Mouse (Mus musculus) hindbrain, embryonic 14.5 days (tissue): ENCODE measurements around the gene Eda. TPM values are rescaled to one million over a fixed set of nuclear protein-coding genes. Genes with fewer than 3 reads are reported as not detected.
A peak's percentile ranks its signal among the peaks of the same experiment; 100 is the strongest.

Source experiments
- ATAC-seq: fragments of 200-750 bp; cut with Nextera tagmentation; 2 replicates; pipeline ENCODE4 v1.8.0; 2017; ENCODE audit warnings: moderate number of reproducible peaks, mild to moderate bottlenecking, moderate TSS enrichment, moderate library complexity; ENCODE audit not compliant: low FRiP score
- DNase-seq: peaks from one replicate; pipeline ENCODE4 v3.0.0-alpha.2; 2015; ENCODE audit warnings: low spot score
- H3K27ac ChIP-seq: fragments of 300-500 bp; sonication (generic); 2 replicates; pipeline ENCODE4 v1.5.1; 2014; ENCODE audit warnings: mild to moderate bottlenecking, moderate library complexity
- H3K27me3 ChIP-seq: fragments of 300-500 bp; sonication (generic); 2 replicates; pipeline ENCODE4 v1.6.1; 2014; ENCODE audit warnings: mild to moderate bottlenecking, low read length, mixed read lengths; ENCODE audit not compliant: control insufficient read depth, insufficient read depth
- H3K36me3 ChIP-seq: fragments of 300-500 bp; sonication (generic); replicated peaks from 2 replicates; pipeline ENCODE4 v1.6.1; 2014; ENCODE audit not compliant: control insufficient read depth, insufficient read depth
- H3K4me1 ChIP-seq: fragments of 300-500 bp; sonication (generic); replicated peaks from 2 replicates; pipeline ENCODE4 v1.6.1; 2014; ENCODE audit warnings: antibody characterized with exemption, low read length, mixed read lengths; ENCODE audit not compliant: control insufficient read depth, insufficient read depth
- H3K4me2 ChIP-seq: fragments of 300-500 bp; sonication (generic); replicated peaks from 2 replicates; pipeline ENCODE4 v1.6.1; 2014; ENCODE audit warnings: mild to moderate bottlenecking, moderate library complexity
- H3K4me3 ChIP-seq: fragments of 300-500 bp; sonication (generic); replicated peaks from 2 replicates; pipeline ENCODE4 v1.5.1; 2014; ENCODE audit warnings: mild to moderate bottlenecking, low read length
- H3K9ac ChIP-seq: fragments of 300-500 bp; sonication (generic); 2 replicates; pipeline ENCODE4 v1.6.1; 2014
- H3K9me3 ChIP-seq: fragments of 300-500 bp; sonication (generic); 2 replicates; pipeline ENCODE4 v1.6.1; 2016; ENCODE audit warnings: low read length; ENCODE audit not compliant: control insufficient read depth
- WGBS: fragments of 180-500 bp; shearing (Covaris S2); extraction: QIAGEN DNeasy Blood & Tissue Kit; methylation state at CpG from one replicate; pipeline ENCODE4 v1.1.7; 2014; 5-methylcytosine and 5-hydroxymethylcytosine counted together
- polyA plus RNA-seq: library from polyadenylated mRNA; unstranded; fragments of >200 nt; fragmentation: Nextera tagmentation; extraction: Ambion mirVana; gene quantifications from 2 replicates; pipeline ENCODE4 v1.2.1, GENCODE M21; 2014

Gene Eda
- polyA plus RNA-seq, 1 experiment from 2014 or later: 2.9 TPM

DNA sequence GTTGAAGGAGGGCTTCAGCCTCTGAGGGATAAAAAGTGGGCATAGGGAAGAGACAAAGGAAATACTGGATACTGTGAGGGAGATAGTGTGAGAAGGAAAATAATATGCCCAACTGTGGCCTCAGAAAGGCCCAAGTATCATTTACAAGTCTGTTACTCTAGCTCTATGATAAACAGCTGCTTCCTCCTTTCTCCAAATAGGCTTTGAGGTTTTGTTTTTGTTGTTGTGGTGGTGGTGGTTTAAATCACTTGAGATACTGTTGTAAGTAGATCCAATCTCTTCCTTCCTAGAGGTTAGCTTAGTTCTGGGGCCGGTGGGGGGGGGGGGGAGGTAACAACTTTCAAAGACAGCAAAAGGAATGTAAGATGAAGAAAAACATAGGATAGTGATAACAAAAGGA is 143.0 kb downstream of the Eda start:
- ATAC-seq (no peak), DNase-seq (no peak)
- Histone ChIP-seq H3K9me3 (no peaks in the 10 kb centered on the region), H3K36me3 (no peaks in the 10 kb centered on the region), H3K4me1 (no peaks in the 10 kb centered on the region), H3K9ac (no peak overlapping the region), H3K27ac (no peak overlapping the region), H3K4me3 (no peak overlapping the region), H3K27me3 (0 out of 2 replicates have a peak, but pooled peaks cover 8% of the 10 kb centered on the region), H3K4me2 (no peak overlapping the region)
- WGBS: 67% methylated on average over 1 of the region's 1 CpGs

DNA sequence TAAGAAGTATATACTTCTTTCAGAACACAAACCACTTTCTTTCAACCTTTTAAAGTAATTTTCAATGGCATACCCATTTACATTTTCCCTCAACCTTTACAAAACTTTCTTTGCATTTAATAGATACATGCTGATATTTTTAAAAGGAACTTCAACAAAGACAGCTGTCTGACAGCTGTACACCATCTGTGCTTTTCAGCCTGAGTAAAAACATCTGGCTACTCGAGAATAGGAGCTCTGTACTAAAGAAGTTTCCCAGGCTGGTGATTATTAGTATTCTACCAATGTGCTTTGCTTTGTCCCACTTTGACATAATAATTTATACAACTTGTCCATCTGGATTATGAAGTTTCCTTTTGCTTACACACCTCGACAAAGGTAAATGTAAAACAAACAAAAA is 219.9 kb downstream of the Eda start:
- H3K4me1 ChIP-seq: no peaks in the 10 kb centered on the region
- DNase-seq: no peak
- no peak for ATAC-seq
- H3K9ac ChIP-seq: no peak overlapping the region
- H3K4me2 ChIP-seq: no peak overlapping the region
- no peak overlapping the region for H3K4me3 ChIP-seq
- no peaks in the 10 kb centered on the region for H3K9me3 ChIP-seq
- no peaks in the 10 kb centered on the region for H3K36me3 ChIP-seq
- H3K27me3 ChIP-seq: peaks cover 9% of the 10 kb centered on the region
- H3K27ac ChIP-seq: no peak overlapping the region
- 48% methylated on average over 2 of the region's 2 CpGs for WGBS

DNA sequence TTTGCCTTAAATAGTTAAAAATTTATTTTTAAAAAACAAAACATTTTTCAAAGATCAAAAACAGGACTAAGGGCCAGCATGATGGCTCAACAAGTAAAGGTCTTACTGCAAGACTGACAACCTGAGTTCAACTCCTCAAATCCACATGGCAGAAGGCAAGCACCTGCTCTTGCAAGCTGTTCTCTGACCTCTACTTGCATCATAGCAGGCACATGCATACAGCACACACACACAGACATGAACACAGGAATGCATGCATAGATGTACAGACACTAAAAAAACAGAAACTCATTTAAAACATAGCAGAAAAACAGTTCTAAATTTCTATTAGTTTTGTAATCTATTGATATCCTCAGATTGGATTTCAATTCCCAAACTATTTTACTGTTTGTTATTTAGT is 338.2 kb downstream of the Eda start:
- Histone ChIP-seq H3K36me3 (no peaks in the 10 kb centered on the region), H3K27me3 (no peaks in the 10 kb centered on the region), H3K4me1 (no peaks in the 10 kb centered on the region), H3K9me3 (no peaks in the 10 kb centered on the region), H3K4me3 (no peak overlapping the region), H3K27ac (no peak overlapping the region), H3K9ac (no peak overlapping the region), H3K4me2 (no peak overlapping the region)
- DNase-seq: no peak
- ATAC-seq: no peak

DNA sequence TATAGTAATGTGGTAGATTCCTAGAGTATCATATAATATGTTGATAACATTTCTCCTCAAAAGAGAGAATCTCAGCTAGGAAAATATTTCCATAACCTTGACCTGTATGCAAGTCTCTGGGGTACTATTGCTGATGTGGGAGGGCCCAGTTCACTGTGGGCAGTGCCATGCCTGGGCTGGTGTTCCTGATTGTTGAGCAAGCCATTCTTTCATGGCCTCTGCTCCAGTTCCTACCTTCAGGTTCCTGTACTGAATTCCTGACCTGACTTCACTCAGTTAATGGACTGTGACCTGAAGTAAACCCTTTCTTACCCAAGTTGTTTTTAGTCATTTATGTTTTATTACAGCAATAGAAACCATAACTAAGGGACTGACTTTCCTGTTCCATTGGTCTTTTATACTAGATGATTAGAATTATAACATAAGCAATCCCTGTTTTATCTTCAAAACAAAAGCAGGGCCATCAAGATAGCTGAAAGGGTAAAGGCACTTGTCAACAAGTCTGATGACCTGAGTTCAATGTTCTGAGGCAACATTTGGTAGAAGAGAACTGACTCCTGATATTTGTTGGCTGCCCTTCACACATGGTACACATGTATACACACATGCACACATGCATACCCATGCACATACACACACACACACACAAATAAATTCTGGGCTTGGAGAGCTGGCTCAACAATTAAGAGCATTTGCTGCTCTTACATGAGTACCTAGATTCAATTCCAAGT is 338.9 kb downstream of the Eda start:
- H3K9me3 ChIP-seq: no peaks in the 10 kb centered on the region
- no peaks in the 10 kb centered on the region for H3K36me3 ChIP-seq
- H3K4me2 ChIP-seq: no peak overlapping the region
- no peak overlapping the region for H3K4me3 ChIP-seq
- no peak for DNase-seq
- H3K27ac ChIP-seq: no peak overlapping the region
- no peak for ATAC-seq
- no peak overlapping the region for H3K9ac ChIP-seq
- no peaks in the 10 kb centered on the region for H3K4me1 ChIP-seq
- no peaks in the 10 kb centered on the region for H3K27me3 ChIP-seq

DNA sequence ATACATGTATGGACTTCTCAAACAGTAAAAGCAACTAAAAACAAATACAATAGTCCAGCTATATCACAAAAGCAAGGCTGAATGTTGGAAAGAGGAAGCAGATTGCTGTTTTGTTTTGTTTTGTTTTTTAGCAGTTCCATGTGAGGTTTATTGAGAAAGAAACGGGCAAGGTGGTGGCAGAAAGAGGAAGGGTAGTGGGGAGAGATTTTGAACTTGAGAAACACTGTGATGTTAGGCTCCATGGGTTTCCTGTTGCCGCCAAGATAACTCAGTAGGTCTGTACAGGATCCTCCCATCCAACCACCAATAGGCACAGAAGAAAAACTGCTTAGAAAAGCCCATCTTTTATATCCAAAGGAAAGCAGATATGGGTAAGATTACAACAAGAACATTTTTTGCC is 365.3 kb downstream of the Eda start:
- no peak overlapping the region for H3K4me2 ChIP-seq
- no peaks in the 10 kb centered on the region for H3K36me3 ChIP-seq
- H3K9ac ChIP-seq: no peak overlapping the region
- H3K4me1 ChIP-seq: no peaks in the 10 kb centered on the region
- WGBS: 84% methylated on average over 2 of the region's 2 CpGs
- H3K4me3 ChIP-seq: no peak overlapping the region
- ATAC-seq (no peak), DNase-seq (no peak)
- H3K27ac ChIP-seq: no peak overlapping the region
- no peaks in the 10 kb centered on the region for H3K9me3 ChIP-seq
- peaks cover 5% of the 10 kb centered on the region; the same call in 1 of the 2 replicates for H3K27me3 ChIP-seq

DNA sequence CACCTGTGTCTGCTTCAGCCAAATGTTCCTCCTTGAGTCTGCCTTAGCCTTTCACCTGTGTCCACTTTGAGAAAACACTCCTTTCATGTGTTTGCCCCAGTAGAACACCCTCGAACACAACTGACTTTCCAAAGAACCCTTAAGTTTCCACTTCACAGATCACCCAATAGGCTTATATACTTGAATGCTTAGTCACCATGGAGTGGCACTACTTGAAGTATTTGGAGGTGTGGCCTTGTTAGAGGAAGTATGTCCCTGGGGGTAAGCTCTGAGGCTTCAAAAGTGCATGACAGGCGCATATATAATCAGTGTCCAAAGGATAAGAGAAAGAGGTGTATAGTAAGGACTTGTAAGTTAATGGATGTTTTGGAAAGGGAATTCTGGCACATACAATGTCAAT is 369.0 kb downstream of the Eda start:
- peaks cover 5% of the 10 kb centered on the region; the same call in 1 of the 2 replicates for H3K27me3 ChIP-seq
- no peak overlapping the region for H3K4me3 ChIP-seq
- no peaks in the 10 kb centered on the region for H3K4me1 ChIP-seq
- H3K9me3 ChIP-seq: no peaks in the 10 kb centered on the region
- no peak overlapping the region for H3K9ac ChIP-seq
- DNase-seq (no peak), ATAC-seq (no peak)
- H3K27ac ChIP-seq: no peak overlapping the region
- no peak overlapping the region for H3K4me2 ChIP-seq
- 80% methylated on average over 2 of the region's 2 CpGs for WGBS
- no peaks in the 10 kb centered on the region for H3K36me3 ChIP-seq

DNA sequence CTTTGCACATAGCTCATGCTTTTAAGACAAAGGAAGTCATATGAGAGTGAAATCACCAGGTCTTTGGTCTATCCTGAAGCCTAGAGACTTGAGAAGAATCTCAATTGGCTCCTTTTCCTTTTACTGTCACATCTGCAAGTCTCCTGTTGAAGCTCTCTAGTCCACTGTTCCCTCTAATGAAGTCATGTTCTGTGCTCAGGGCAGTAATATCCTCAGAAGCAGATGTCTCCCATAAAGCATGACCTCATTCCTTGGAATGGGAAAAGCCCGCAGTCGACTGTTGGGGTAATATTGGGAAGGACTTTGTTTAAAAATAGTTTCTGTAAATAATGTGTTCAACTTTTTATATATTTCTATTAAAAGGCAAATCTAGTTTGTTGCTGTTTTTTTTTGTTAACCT is 381.6 kb downstream of the Eda start:
- Histone ChIP-seq H3K4me1 (no peaks in the 10 kb centered on the region), H3K27me3 (peaks cover 7% of the 10 kb centered on the region), H3K4me2 (no peak overlapping the region), H3K36me3 (no peaks in the 10 kb centered on the region), H3K27ac (no peak overlapping the region), H3K4me3 (no peak overlapping the region), H3K9me3 (no peaks in the 10 kb centered on the region), H3K9ac (no peak overlapping the region)
- DNase-seq (no peak), ATAC-seq (no peak)
- WGBS: 97% methylated on average over 2 of the region's 2 CpGs

DNA sequence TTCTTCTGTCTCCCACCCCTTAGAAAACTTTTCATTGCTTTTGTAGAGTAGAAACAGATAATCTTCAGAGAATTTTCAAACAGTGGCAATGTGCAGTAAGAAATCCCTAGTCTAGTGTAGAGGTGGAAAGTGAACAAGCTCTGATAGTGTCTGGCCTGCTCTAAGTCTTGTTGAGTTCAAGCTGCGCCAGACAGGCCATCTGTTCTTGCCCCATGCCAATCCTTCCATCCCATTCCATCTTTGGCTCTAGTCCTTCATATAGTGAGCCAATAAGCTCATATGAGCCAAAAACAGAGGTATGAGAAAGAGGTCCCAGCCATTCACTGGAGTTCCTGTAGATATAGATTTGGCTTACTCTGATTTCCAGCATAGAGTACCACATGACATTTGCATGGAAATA is 414.5 kb downstream of the Eda start:
- H3K9me3 ChIP-seq: no peaks in the 10 kb centered on the region
- H3K9ac ChIP-seq: no peak overlapping the region
- H3K27ac ChIP-seq: no peak overlapping the region
- no peak overlapping the region for H3K4me3 ChIP-seq
- no peaks in the 10 kb centered on the region for H3K27me3 ChIP-seq
- H3K4me1 ChIP-seq: no peaks in the 10 kb centered on the region
- no peaks in the 10 kb centered on the region for H3K36me3 ChIP-seq
- no peak overlapping the region for H3K4me2 ChIP-seq
- 83% methylated on average over 1 of the region's 1 CpGs for WGBS
- ATAC-seq: no peak
- DNase-seq: no peak

DNA sequence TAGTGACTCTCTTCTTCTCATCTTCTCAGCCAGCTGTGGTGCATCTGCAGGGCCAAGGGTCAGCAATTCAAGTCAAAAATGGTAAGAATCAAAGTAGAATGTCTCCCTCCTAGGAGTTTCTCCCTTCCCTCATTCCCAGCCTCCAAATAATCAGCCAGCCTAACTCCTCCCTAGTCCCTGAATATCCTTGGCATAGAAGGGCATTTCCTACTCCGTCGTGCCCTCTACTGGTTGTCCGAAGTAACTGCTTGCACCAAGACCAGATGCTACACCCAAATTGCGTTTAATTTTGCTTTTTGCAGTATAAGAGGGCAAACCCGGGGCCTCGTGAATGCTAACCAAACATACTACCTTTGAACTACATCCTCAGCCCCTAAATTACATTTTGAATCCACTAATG is 416.9 kb downstream of the Eda start:
- no peak for ATAC-seq
- DNase-seq: peak; percentile 35

More for the DNA sequence above, 416.9 kb downstream of the Eda start:
- no peak overlapping the region for H3K9ac ChIP-seq
- 28% methylated on average over 6 of the region's 6 CpGs for WGBS
- H3K9me3 ChIP-seq: no peaks in the 10 kb centered on the region
- no peaks in the 10 kb centered on the region for H3K27me3 ChIP-seq
- H3K4me2 ChIP-seq: no peak overlapping the region
- H3K36me3 ChIP-seq: no peaks in the 10 kb centered on the region
- no peaks in the 10 kb centered on the region for H3K4me1 ChIP-seq
- no peak overlapping the region for H3K27ac ChIP-seq
- H3K4me3 ChIP-seq: no peak overlapping the region
